Mouse (Mus musculus): ENCODE measurements around the gene Lrsam1. TPM values are rescaled to one million over a fixed set of nuclear protein-coding genes. Genes with fewer than 3 reads are reported as not detected.

Lrsam1 gene
- polyA plus RNA-seq, 1 experiment from 2014 or later: 4.3 TPM

DNA sequence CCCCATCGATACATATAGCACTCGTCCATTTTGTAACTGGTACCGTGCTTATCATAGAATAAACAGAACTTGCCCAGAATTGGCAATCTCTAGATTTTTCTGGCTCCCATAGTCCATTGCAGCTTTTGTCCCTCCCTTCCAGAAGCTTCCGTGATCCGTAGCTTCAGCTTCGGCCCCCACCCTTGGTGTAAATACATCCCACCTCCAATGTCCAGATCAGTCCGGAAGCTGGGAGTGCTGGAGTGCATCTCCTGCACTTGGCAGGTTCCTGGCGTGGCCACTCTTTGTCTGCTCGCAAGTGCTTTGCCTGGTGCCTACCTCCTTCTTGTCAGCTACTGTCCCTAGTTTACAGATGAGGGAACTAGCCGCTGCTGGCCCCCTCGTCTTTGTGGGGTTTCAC, 52.6 kb downstream of the Lrsam1 start:
- no peaks in the 10 kb centered on the region for H3K4me1 ChIP-seq (replicated peaks; ENCODE audit: control insufficient read depth, insufficient read depth, low read length)
- WGBS: 47% methylated on average over 11 of the region's 11 CpGs
- no peak for TF ChIP-seq CTCF (IDR thresholded peaks at IDR 0.05; ENCODE audit: low read depth)

DNA sequence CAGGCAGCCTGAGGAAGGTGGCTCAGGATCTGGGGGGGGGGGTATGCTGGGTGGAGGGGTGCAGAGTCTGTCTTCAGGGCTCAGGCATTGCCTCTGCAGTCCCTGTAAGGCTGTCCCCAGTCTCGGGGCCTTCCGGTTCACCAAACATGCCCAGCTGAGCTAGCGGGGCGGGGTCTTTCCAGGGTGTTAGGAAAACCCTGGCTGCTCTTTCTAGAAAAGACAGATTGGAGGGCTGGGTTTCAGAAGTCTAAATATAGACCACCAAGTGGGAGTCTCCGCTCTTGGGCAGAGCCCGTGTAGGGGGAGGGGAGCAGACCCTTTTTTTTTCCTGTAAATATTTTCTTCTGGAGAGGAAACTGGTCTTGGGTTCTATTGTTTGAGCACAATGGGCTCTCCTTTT, 53.1 kb downstream of the Lrsam1 start:
- H3K36me3 ChIP-seq (ENCODE audit: control insufficient read depth, insufficient read depth): peaks cover 26% of the 10 kb centered on the region
- H3K4me3 ChIP-seq (ENCODE audit: low read depth, low read length): no peak overlapping the region
- H3K9me3 ChIP-seq (ENCODE audit: control insufficient read depth): no peaks in the 10 kb centered on the region
- TF ChIP-seq CTCF (IDR thresholded peaks at IDR 0.05; ENCODE audit: low read depth): no peak
- H3K27ac ChIP-seq (ENCODE audit: low read depth, low read length): peak overlapping the region; percentile 62
- no peaks in the 10 kb centered on the region for H3K4me1 ChIP-seq (replicated peaks; ENCODE audit: control insufficient read depth, insufficient read depth, low read length)
- WGBS: 40% methylated on average over 6 of the region's 6 CpGs
- no peak for ATAC-seq
- no peaks in the 10 kb centered on the region for H3K27me3 ChIP-seq (replicated peaks; ENCODE audit: control insufficient read depth, insufficient read depth, low read length)
- no peak overlapping the region for H3K9ac ChIP-seq (ENCODE audit: low read depth, low read length)
- H3K4me2 ChIP-seq (replicated peaks; ENCODE audit: low read depth): peak overlapping the region; percentile 21; the same call in 1 of the 2 replicates

More for the DNA sequence above, 52.6 kb downstream of the Lrsam1 start:
- Histone ChIP-seq H3K27me3 (replicated peaks; ENCODE audit: control insufficient read depth, insufficient read depth, low read length) (no peaks in the 10 kb centered on the region), H3K4me2 (replicated peaks; ENCODE audit: low read depth) (0 out of 2 replicates have a peak overlapping the region, but pooled peaks have one; percentile 21), H3K36me3 (ENCODE audit: control insufficient read depth, insufficient read depth) (peaks cover 29% of the 10 kb centered on the region), H3K4me3 (ENCODE audit: low read depth, low read length) (no peak overlapping the region), H3K9ac (ENCODE audit: low read depth, low read length) (no peak overlapping the region), H3K9me3 (ENCODE audit: control insufficient read depth) (no peaks in the 10 kb centered on the region), H3K27ac (ENCODE audit: low read depth, low read length) (peak overlapping the region; percentile 62)
- no peak for ATAC-seq

GRCm38 (mm10) chr2:32907442-32907841, 54.0 kb downstream of the Lrsam1 start:
- no peak for ATAC-seq
- no peaks in the 10 kb centered on the region for H3K27me3 ChIP-seq (replicated peaks; ENCODE audit: control insufficient read depth, insufficient read depth, low read length)
- H3K27ac ChIP-seq (ENCODE audit: low read depth, low read length): 0 out of 2 replicates have a peak overlapping the region, but pooled peaks have one; percentile 9
- TF ChIP-seq CTCF (IDR thresholded peaks at IDR 0.05; ENCODE audit: low read depth): no peak
- 36% methylated on average over 8 of the region's 8 CpGs for WGBS
- H3K4me2 ChIP-seq (replicated peaks; ENCODE audit: low read depth): no peak overlapping the region
- H3K9ac ChIP-seq (ENCODE audit: low read depth, low read length): no peak overlapping the region
- H3K4me3 ChIP-seq (ENCODE audit: low read depth, low read length): no peak overlapping the region
- peaks cover 24% of the 10 kb centered on the region for H3K36me3 ChIP-seq (ENCODE audit: control insufficient read depth, insufficient read depth)
- H3K9me3 ChIP-seq (ENCODE audit: control insufficient read depth): no peaks in the 10 kb centered on the region
- no peaks in the 10 kb centered on the region for H3K4me1 ChIP-seq (replicated peaks; ENCODE audit: control insufficient read depth, insufficient read depth, low read length)

DNA sequence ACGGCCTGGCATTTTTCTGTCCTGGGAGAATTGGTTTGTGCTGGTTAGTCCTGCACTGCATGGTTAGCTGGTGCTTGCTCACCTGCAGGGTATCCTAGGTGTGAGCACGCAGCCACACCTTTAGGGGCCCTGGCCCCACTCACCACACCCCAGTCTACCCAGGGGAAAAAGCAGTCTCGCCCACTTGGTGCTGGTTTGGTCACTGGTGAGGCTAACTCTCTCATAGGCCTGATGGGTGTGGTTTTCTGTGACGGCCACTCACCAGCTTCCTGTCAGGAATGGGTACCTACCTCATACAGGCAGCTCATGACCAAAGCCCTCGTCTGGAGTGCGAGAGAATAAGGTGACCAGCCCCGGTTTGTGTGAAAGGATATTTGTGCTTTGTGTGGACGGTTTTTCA, 56.1 kb downstream of the Lrsam1 start:
- 51% methylated on average over 8 of the region's 8 CpGs for WGBS
- no peaks in the 10 kb centered on the region for H3K9me3 ChIP-seq (ENCODE audit: control insufficient read depth)
- no peaks in the 10 kb centered on the region for H3K27me3 ChIP-seq (replicated peaks; ENCODE audit: control insufficient read depth, insufficient read depth, low read length)
- H3K4me3 ChIP-seq (ENCODE audit: low read depth, low read length): no peak overlapping the region
- peaks cover 11% of the 10 kb centered on the region for H3K36me3 ChIP-seq (ENCODE audit: control insufficient read depth, insufficient read depth)
- H3K4me1 ChIP-seq (replicated peaks; ENCODE audit: control insufficient read depth, insufficient read depth, low read length): no peaks in the 10 kb centered on the region
- H3K27ac ChIP-seq (ENCODE audit: low read depth, low read length): no peak overlapping the region
- no peak for ATAC-seq
- H3K9ac ChIP-seq (ENCODE audit: low read depth, low read length): no peak overlapping the region
- H3K4me2 ChIP-seq (replicated peaks; ENCODE audit: low read depth): no peak overlapping the region
- no peak for TF ChIP-seq CTCF (IDR thresholded peaks at IDR 0.05; ENCODE audit: low read depth)

GRCm38 (mm10) chr2:32904637-32905036, 56.8 kb downstream of the Lrsam1 start:
- Histone ChIP-seq H3K4me1 (replicated peaks; ENCODE audit: control insufficient read depth, insufficient read depth, low read length) (no peaks in the 10 kb centered on the region), H3K27ac (ENCODE audit: low read depth, low read length) (no peak overlapping the region), H3K4me3 (ENCODE audit: low read depth, low read length) (no peak overlapping the region), H3K9me3 (ENCODE audit: control insufficient read depth) (no peaks in the 10 kb centered on the region), H3K27me3 (replicated peaks; ENCODE audit: control insufficient read depth, insufficient read depth, low read length) (no peaks in the 10 kb centered on the region), H3K36me3 (ENCODE audit: control insufficient read depth, insufficient read depth) (peaks cover 11% of the 10 kb centered on the region; the same call in 1 of the 2 replicates), H3K9ac (ENCODE audit: low read depth, low read length) (no peak overlapping the region), H3K4me2 (replicated peaks; ENCODE audit: low read depth) (no peak overlapping the region)
- 51% methylated on average over 5 of the region's 5 CpGs for WGBS
- TF ChIP-seq CTCF (IDR thresholded peaks at IDR 0.05; ENCODE audit: low read depth): no peak
- no peak for ATAC-seq

DNA sequence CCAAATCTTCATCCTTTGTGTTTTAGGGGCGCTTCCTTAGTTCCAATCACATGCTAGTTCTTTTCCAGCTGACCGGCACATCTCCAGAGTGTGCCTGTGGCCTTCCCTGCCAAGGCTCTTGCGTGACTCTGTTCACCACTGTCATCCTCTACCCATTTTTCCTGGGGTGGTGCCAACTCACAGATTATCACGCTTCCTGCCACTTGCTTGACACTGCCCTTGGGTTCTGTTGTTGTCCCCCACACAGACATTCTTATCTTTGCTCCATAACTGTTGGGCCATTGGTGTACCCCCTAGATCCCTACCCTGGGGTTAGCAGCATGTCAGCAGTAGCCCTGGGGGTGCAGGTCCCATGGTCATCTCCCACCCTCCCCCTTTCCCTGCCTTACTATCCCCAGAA, 57.9 kb downstream of the Lrsam1 start:
- Histone ChIP-seq H3K4me2 (replicated peaks; ENCODE audit: low read depth) (no peak overlapping the region), H3K4me1 (replicated peaks; ENCODE audit: control insufficient read depth, insufficient read depth, low read length) (0 out of 2 replicates have a peak, but pooled peaks cover 5% of the 10 kb centered on the region), H3K4me3 (ENCODE audit: low read depth, low read length) (no peak overlapping the region), H3K36me3 (ENCODE audit: control insufficient read depth, insufficient read depth) (peaks cover 11% of the 10 kb centered on the region; the same call in 1 of the 2 replicates), H3K9me3 (ENCODE audit: control insufficient read depth) (no peaks in the 10 kb centered on the region), H3K27ac (ENCODE audit: low read depth, low read length) (no peak overlapping the region), H3K27me3 (replicated peaks; ENCODE audit: control insufficient read depth, insufficient read depth, low read length) (no peaks in the 10 kb centered on the region), H3K9ac (ENCODE audit: low read depth, low read length) (no peak overlapping the region)
- TF ChIP-seq CTCF (IDR thresholded peaks at IDR 0.05; ENCODE audit: low read depth): no peak
- 91% methylated on average over 4 of the region's 4 CpGs for WGBS
- ATAC-seq: no peak

DNA sequence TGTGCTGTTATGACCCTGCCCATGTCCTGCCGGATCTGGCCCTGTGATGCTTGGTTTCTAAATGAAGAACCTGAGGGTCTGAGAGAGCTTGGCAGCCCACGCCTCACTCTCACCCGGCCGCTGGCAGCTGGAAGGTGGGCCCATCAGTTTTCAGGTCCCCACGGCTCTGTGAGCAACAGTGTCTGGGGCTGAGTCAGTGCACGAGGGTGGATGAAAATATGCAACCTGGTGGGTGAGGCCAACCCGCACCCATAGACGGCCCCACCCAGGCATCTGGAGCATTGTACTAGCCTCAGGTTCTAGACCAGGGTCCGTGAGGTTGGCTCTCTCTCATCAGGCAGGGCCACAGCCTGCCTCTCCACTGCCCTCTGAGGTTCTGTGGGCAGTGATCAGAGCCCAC, 59.3 kb downstream of the Lrsam1 start:
- H3K4me3 ChIP-seq (ENCODE audit: low read depth, low read length): no peak overlapping the region
- no peak for TF ChIP-seq CTCF (IDR thresholded peaks at IDR 0.05; ENCODE audit: low read depth)
- 70% methylated on average over 9 of the region's 9 CpGs for WGBS
- peaks cover 5% of the 10 kb centered on the region; the same call in 1 of the 2 replicates for H3K4me1 ChIP-seq (replicated peaks; ENCODE audit: control insufficient read depth, insufficient read depth, low read length)
- H3K36me3 ChIP-seq (ENCODE audit: control insufficient read depth, insufficient read depth): peaks cover 11% of the 10 kb centered on the region; the same call in 1 of the 2 replicates
- no peaks in the 10 kb centered on the region for H3K9me3 ChIP-seq (ENCODE audit: control insufficient read depth)
- ATAC-seq: no peak
- no peak overlapping the region for H3K27ac ChIP-seq (ENCODE audit: low read depth, low read length)
- no peak overlapping the region for H3K4me2 ChIP-seq (replicated peaks; ENCODE audit: low read depth)
- H3K9ac ChIP-seq (ENCODE audit: low read depth, low read length): no peak overlapping the region
- no peaks in the 10 kb centered on the region for H3K27me3 ChIP-seq (replicated peaks; ENCODE audit: control insufficient read depth, insufficient read depth, low read length)

All from intestine, postnatal 0 days (tissue).